Comparison of ENCODE assay signal across 18 mouse cellular contexts in the genomic region with DNA sequence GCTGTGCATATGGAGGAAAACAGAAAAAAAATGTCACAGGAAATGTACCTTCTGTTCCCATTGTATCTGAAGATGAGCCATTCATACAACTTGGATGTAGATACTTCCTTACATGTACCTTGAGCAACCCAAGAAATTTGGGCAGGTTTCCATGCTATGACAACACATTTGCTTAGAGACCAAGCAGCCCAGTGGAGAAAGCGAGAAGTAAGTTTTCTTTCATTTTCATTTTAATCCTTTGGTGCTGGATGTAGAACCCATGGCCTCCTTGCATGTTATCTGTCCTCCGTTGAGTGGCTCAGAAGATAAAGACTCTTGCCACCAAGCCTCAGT.
DNase-seq lines count a peak whose midpoint lies in the region; TF ChIP-seq lines count a peak whose summit lies in the region.
"Had no signal": no experiment of that assay in that cellular context is flagged by ENCODE, and none has a peak within 500 bp of the region (broad histone marks: within the 10 kb centered on the region; RNA-seq: fewer than 3 reads in every experiment).

No protein-coding gene starts in this region.

- peak overlapping the region; percentile 82; the same call in 1 of the 2 replicates for H3K27ac ChIP-seq in bone marrow, adult 2 months (ENCODE audit: control insufficient read depth, insufficient read depth, low read depth, low read length, poor library complexity)
- H3K27ac ChIP-seq in macrophage: peak overlapping the region; percentile 81
- H3K27ac ChIP-seq: forebrain, embryonic 13.5 days; limb, embryonic 12.5 days; liver, embryonic 15.5 days; neural tube, embryonic 12.5 days had no signal

- H3K36me3 ChIP-seq in macrophage (ENCODE audit: inconsistent target): no peaks in the 10 kb centered on the region
- H3K36me3 ChIP-seq: limb, embryonic 12.5 days; liver, embryonic 15.5 days; neural tube, embryonic 12.5 days had no signal

- WGBS in bone marrow, adult 2 months: 52% methylated on average over 2 of the region's 2 CpGs
- WGBS in macrophage (ENCODE audit: missing documents): 71% methylated on average over 2 of the region's 2 CpGs

- no peaks in the 10 kb centered on the region; the same call in 1 of the 2 replicates for H3K4me1 ChIP-seq in bone marrow, adult 2 months (ENCODE audit: control insufficient read depth, insufficient read depth, low read length)
- H3K4me1 ChIP-seq: limb, embryonic 12.5 days; liver, embryonic 15.5 days; neural tube, embryonic 12.5 days had no signal

- DNase-seq in lung, postnatal 25 days (ENCODE audit: low spot score): peak; percentile 35
- no peak for DNase-seq in lung, postnatal 10 days
- no peak for DNase-seq in adrenal gland, postnatal 36 days
- DNase-seq in thymus, postnatal 25 days: no peak
- no peak for DNase-seq in urinary bladder, adult 18-20 months (ENCODE audit: low spot score in 2 of 2)
- DNase-seq: adrenal gland, postnatal 14 days; cerebellum, adult 9-10 months; gastrocnemius, postnatal 36 days; heart, postnatal 10 days; kidney, adult 8-10 months; kidney, postnatal 25 days; lung, postnatal 14 days had no signal

- TF ChIP-seq POLR2A in bone marrow, adult 2 months (IDR thresholded peaks at IDR 0.05; ENCODE audit: borderline replicate concordance, control insufficient read depth, low read depth, low read length): no peak

- no peak for TF ChIP-seq CTCF in bone marrow, adult 2 months (IDR thresholded peaks at IDR 0.05; ENCODE audit: control insufficient read depth, insufficient read depth, low read length)

- no peaks in the 10 kb centered on the region for H3K79me2 ChIP-seq in macrophage (ENCODE audit: inconsistent target)

- H3K4me3 ChIP-seq in bone marrow, adult 2 months (replicated peaks; ENCODE audit: control insufficient read depth, low read depth, low read length): no peak overlapping the region
- H3K4me3 ChIP-seq in macrophage (ENCODE audit: inconsistent target): no peak overlapping the region
- H3K4me3 ChIP-seq: forebrain, embryonic 13.5 days; limb, embryonic 12.5 days; liver, embryonic 15.5 days; neural tube, embryonic 12.5 days had no signal
